Mouse (Mus musculus): ENCODE measurements around the gene Hoxb13. TPM values are rescaled to one million over a fixed set of nuclear protein-coding genes. Genes with fewer than 3 reads are reported as not detected.

Gene Hoxb13
- polyA plus RNA-seq (2012; rRNA removed), result not detected in 2 replicates
- not detected in 2 replicates for polyA plus RNA-seq (2014; fragmentation: Nextera tagmentation; extraction: Ambion mirVana)

- ATAC-seq (ENCODE audit: low FRiP score, low read depth) (no peak; the same call in 1 of the 2 replicates), DNase-seq (ENCODE audit: low spot score) (peak; percentile 34)
- H3K27me3 ChIP-seq (ENCODE audit: control insufficient read depth, insufficient read depth, low read length), result peaks cover 97% of the 10 kb centered on the region
- H3K9me3 ChIP-seq (ENCODE audit: control insufficient read depth, low read length), result no peaks in the 10 kb centered on the region
- H3K36me3 ChIP-seq (ENCODE audit: control insufficient read depth, insufficient read depth, low read length), result no peaks in the 10 kb centered on the region
- TF ChIP-seq POLR2A (IDR thresholded peaks at IDR 0.05; ENCODE audit: borderline replicate concordance, extremely low read depth, insufficient read depth, insufficient read length), result no peak
- 1% methylated on average over 35 of the region's 35 CpGs for WGBS
- peak within 1 kb of the TSS; percentile 33 for H3K4me2 ChIP-seq (replicated peaks; ENCODE audit: low read depth, low read length, severe bottlenecking)
- no peak within 1 kb of the TSS for H3K9ac ChIP-seq (ENCODE audit: low read depth, low read length, severe bottlenecking)
- H3K4me1 ChIP-seq (ENCODE audit: control insufficient read depth, insufficient read depth, low read length), result no peaks in the 10 kb centered on the region
- peak within 1 kb of the TSS; percentile 26 for H3K4me3 ChIP-seq (replicated peaks; ENCODE audit: low read length)
- H3K27ac ChIP-seq (replicated peaks; ENCODE audit: low read depth, low read length), result no peak within 1 kb of the TSS
These were observed at the start of gene Hoxb13 for GRCm38 (mm10) chr11:96193521-96194400. Gene Hoxb13 (plus strand): TSS chr11:96194316.

DNA sequence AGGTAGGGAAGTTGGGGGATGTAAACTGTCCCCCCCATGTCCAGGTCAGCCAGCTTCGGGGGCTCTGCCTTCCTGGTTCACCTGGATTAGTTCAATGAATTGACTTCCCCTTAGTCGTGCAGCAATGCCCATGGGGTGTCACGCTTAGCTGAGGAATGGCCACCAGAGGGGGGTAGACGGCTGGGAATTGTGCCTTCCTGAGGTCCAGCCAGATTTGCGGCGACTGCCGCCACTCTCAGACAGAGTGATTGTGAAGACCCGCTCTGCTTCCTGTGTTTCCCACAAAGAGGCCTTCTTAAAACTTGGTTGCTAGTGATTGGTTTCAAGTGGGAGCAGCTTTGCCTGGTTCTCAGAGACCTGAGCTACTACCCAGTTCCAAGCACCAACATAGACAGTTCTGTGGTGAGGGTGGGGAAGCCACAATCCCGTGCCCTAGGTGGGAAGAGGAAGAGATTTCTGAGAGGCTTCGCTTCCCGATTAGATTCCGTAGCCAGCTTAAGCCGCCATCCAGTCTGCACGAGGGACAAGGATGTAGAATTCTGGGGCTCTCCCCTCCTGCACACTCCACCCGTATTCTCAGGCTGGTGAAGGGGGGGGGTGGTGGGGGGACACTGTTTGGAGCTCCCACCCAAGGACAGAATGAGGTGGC lies 48.4 kb upstream of the Hoxb13 start:
- 4% methylated on average over 15 of the region's 15 CpGs for whole genome bisulfite sequencing
- no peaks in the 10 kb centered on the region for H3K36me3 ChIP-seq (ENCODE audit: control insufficient read depth, insufficient read depth, low read length)
- H3K9ac ChIP-seq (ENCODE audit: low read depth, low read length, severe bottlenecking), result 0 out of 2 replicates have a peak overlapping the region, but pooled peaks have one; percentile 26
- no peaks in the 10 kb centered on the region for H3K4me1 ChIP-seq (ENCODE audit: control insufficient read depth, insufficient read depth, low read length)
- ATAC-seq (ENCODE audit: low FRiP score, low read depth) (no peak), DNase-seq (ENCODE audit: low spot score) (peak; percentile 66)
- H3K9me3 ChIP-seq (ENCODE audit: control insufficient read depth, low read length), result no peaks in the 10 kb centered on the region
- H3K4me3 ChIP-seq (replicated peaks; ENCODE audit: low read length), result no peak overlapping the region
- no peak overlapping the region for H3K27ac ChIP-seq (replicated peaks; ENCODE audit: low read depth, low read length)
- H3K4me2 ChIP-seq (replicated peaks; ENCODE audit: low read depth, low read length, severe bottlenecking), result peak overlapping the region; percentile 26; the same call in 1 of the 2 replicates
- H3K27me3 ChIP-seq (ENCODE audit: control insufficient read depth, insufficient read depth, low read length), result peaks cover 34% of the 10 kb centered on the region
- no peak for TF ChIP-seq POLR2A (IDR thresholded peaks at IDR 0.05; ENCODE audit: borderline replicate concordance, extremely low read depth, insufficient read depth, insufficient read length)

GRCm38 (mm10) chr11:96147471-96147870 lies 46.6 kb upstream of the Hoxb13 start:
- WGBS, result 77% methylated on average over 6 of the region's 6 CpGs
- no peak for TF ChIP-seq POLR2A (IDR thresholded peaks at IDR 0.05; ENCODE audit: borderline replicate concordance, extremely low read depth, insufficient read depth, insufficient read length)
- no peaks in the 10 kb centered on the region for H3K9me3 ChIP-seq (ENCODE audit: control insufficient read depth, low read length)
- no peaks in the 10 kb centered on the region for H3K36me3 ChIP-seq (ENCODE audit: control insufficient read depth, insufficient read depth, low read length)
- DNase-seq (ENCODE audit: low spot score) (no peak), ATAC-seq (ENCODE audit: low FRiP score, low read depth) (no peak)
- H3K27ac ChIP-seq (replicated peaks; ENCODE audit: low read depth, low read length), result no peak overlapping the region
- H3K4me3 ChIP-seq (replicated peaks; ENCODE audit: low read length), result no peak overlapping the region
- no peak overlapping the region for H3K4me2 ChIP-seq (replicated peaks; ENCODE audit: low read depth, low read length, severe bottlenecking)
- H3K27me3 ChIP-seq (ENCODE audit: control insufficient read depth, insufficient read depth, low read length), result peaks cover 36% of the 10 kb centered on the region
- no peaks in the 10 kb centered on the region for H3K4me1 ChIP-seq (ENCODE audit: control insufficient read depth, insufficient read depth, low read length)
- H3K9ac ChIP-seq (ENCODE audit: low read depth, low read length, severe bottlenecking), result no peak overlapping the region

DNA sequence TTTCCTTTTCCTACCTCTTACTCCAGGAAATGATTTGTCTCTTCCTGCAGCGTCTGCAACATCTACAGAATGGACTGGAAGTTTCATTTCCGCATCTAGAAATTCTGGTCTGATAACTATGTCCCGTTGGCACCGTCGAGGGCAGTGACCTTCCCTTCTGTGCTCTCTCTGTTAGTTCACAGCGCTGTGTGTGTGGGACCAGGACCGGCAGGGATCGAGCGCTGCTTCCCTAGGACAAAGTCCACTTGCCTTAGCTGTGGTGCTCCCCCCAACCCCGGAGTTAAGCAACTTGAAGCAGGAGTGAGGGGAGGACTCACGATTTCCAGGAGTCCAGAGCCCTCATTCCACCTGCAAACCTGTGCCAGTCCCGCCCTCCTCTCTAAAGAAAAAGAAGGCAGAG lies 29.3 kb upstream of the Hoxb13 start:
- TF ChIP-seq POLR2A (IDR thresholded peaks at IDR 0.05; ENCODE audit: borderline replicate concordance, extremely low read depth, insufficient read depth, insufficient read length), result no peak
- WGBS, result 64% methylated on average over 12 of the region's 12 CpGs
- H3K27me3 ChIP-seq (ENCODE audit: control insufficient read depth, insufficient read depth, low read length), result peaks cover 51% of the 10 kb centered on the region
- no peak overlapping the region for H3K4me2 ChIP-seq (replicated peaks; ENCODE audit: low read depth, low read length, severe bottlenecking)
- no peak for ATAC-seq (ENCODE audit: low FRiP score, low read depth)
- DNase-seq (ENCODE audit: low spot score), result no peak
- no peak overlapping the region for H3K4me3 ChIP-seq (replicated peaks; ENCODE audit: low read length)
- H3K9ac ChIP-seq (ENCODE audit: low read depth, low read length, severe bottlenecking), result no peak overlapping the region
- H3K9me3 ChIP-seq (ENCODE audit: control insufficient read depth, low read length), result no peaks in the 10 kb centered on the region
- no peaks in the 10 kb centered on the region for H3K36me3 ChIP-seq (ENCODE audit: control insufficient read depth, insufficient read depth, low read length)
- no peaks in the 10 kb centered on the region for H3K4me1 ChIP-seq (ENCODE audit: control insufficient read depth, insufficient read depth, low read length)
- H3K27ac ChIP-seq (replicated peaks; ENCODE audit: low read depth, low read length), result no peak overlapping the region

GRCm38 (mm10) chr11:96168125-96168524 lies 26.0 kb upstream of the Hoxb13 start:
- Histone ChIP-seq H3K36me3 (ENCODE audit: control insufficient read depth, insufficient read depth, low read length) (no peaks in the 10 kb centered on the region), H3K4me2 (replicated peaks; ENCODE audit: low read depth, low read length, severe bottlenecking) (no peak overlapping the region), H3K9ac (ENCODE audit: low read depth, low read length, severe bottlenecking) (no peak overlapping the region), H3K27me3 (ENCODE audit: control insufficient read depth, insufficient read depth, low read length) (peaks cover 83% of the 10 kb centered on the region), H3K4me3 (replicated peaks; ENCODE audit: low read length) (no peak overlapping the region), H3K9me3 (ENCODE audit: control insufficient read depth, low read length) (no peaks in the 10 kb centered on the region), H3K4me1 (ENCODE audit: control insufficient read depth, insufficient read depth, low read length) (no peaks in the 10 kb centered on the region), H3K27ac (replicated peaks; ENCODE audit: low read depth, low read length) (no peak overlapping the region)
- DNase-seq (ENCODE audit: low spot score), result no peak
- WGBS, result 14% methylated on average over 9 of the region's 9 CpGs
- TF ChIP-seq POLR2A (IDR thresholded peaks at IDR 0.05; ENCODE audit: borderline replicate concordance, extremely low read depth, insufficient read depth, insufficient read length), result no peak
- no peak for ATAC-seq (ENCODE audit: low FRiP score, low read depth)
